Mouse (Mus musculus): ENCODE measurements around the gene Gm6685. TPM values are rescaled to one million over a fixed set of nuclear protein-coding genes. Genes with fewer than 3 reads are reported as not detected.
"Not testable (repeated sequence)": the region's sequence is repeated elsewhere in the genome, so short reads cannot be mapped to it uniquely, and the experiment has no call there.

Gene Gm6685
- polyA plus RNA-seq (2015; fragmentation: Nextera tagmentation; extraction: Ambion mirVana), result not detected in 2 replicates

- 80% methylated on average over 45 of the region's 45 CpGs for WGBS (ENCODE audit: insufficient replicate concordance)
- not testable (repeated sequence) for ATAC-seq (ENCODE audit: insufficient read depth); H3K9ac ChIP-seq; H3K27ac ChIP-seq (replicated peaks); H3K36me3 ChIP-seq (replicated peaks); H3K4me1 ChIP-seq (replicated peaks); H3K4me2 ChIP-seq; H3K4me3 ChIP-seq (replicated peaks); H3K27me3 ChIP-seq; H3K9me3 ChIP-seq (replicated peaks)
These were observed at the start of gene Gm6685 for GRCm38 (mm10) chr11:28339224-28340150. Gm6685 (minus strand) TSS chr11:28339867.

- ATAC-seq (ENCODE audit: insufficient read depth), result no peak
- H3K4me3 ChIP-seq (replicated peaks), result no peak overlapping the region
These were observed 36.2 kb upstream of the Gm6685 start for GRCm38 (mm10) chr11:28375891-28376290.

GRCm38 (mm10) chr11:28374636-28375035 is 35.0 kb upstream of the Gm6685 start:
- Histone ChIP-seq H3K27me3 (no peaks in the 10 kb centered on the region), H3K4me3 (replicated peaks) (no peak overlapping the region), H3K27ac (replicated peaks) (no peak overlapping the region), H3K9ac (no peak overlapping the region), H3K9me3 (replicated peaks) (no peaks in the 10 kb centered on the region), H3K4me2 (no peak overlapping the region), H3K4me1 (replicated peaks) (no peaks in the 10 kb centered on the region), H3K36me3 (replicated peaks) (no peaks in the 10 kb centered on the region)
- ATAC-seq (ENCODE audit: insufficient read depth), result no peak

More at GRCm38 (mm10) chr11:28375891-28376290, 36.2 kb upstream of the Gm6685 start:
- H3K27me3 ChIP-seq, result no peaks in the 10 kb centered on the region
- no peak overlapping the region for H3K9ac ChIP-seq
- H3K36me3 ChIP-seq (replicated peaks), result no peaks in the 10 kb centered on the region
- H3K4me2 ChIP-seq, result no peak overlapping the region
- H3K4me1 ChIP-seq (replicated peaks), result no peaks in the 10 kb centered on the region
- no peaks in the 10 kb centered on the region for H3K9me3 ChIP-seq (replicated peaks)
- no peak overlapping the region for H3K27ac ChIP-seq (replicated peaks)

- WGBS (ENCODE audit: insufficient replicate concordance), result 51% methylated on average over 5 of the region's 5 CpGs
- H3K4me2 ChIP-seq, result not testable (repeated sequence)
These were observed 31.7 kb upstream of the Gm6685 start for GRCm38 (mm10) chr11:28371381-28371780.

GRCm38 (mm10) chr11:28365929-28366244 is 26.2 kb upstream of the Gm6685 start:
- no peaks in the 10 kb centered on the region for H3K9me3 ChIP-seq (replicated peaks)
- no peak overlapping the region for H3K9ac ChIP-seq
- peak overlapping the region; percentile 17 for H3K4me3 ChIP-seq (replicated peaks)
- peak overlapping the region; percentile 58 for H3K4me2 ChIP-seq
- H3K36me3 ChIP-seq (replicated peaks), result no peaks in the 10 kb centered on the region
- H3K27me3 ChIP-seq, result no peaks in the 10 kb centered on the region
- no peak for ATAC-seq (ENCODE audit: insufficient read depth)
- H3K4me1 ChIP-seq (replicated peaks), result no peaks in the 10 kb centered on the region; the same call in 1 of the 2 replicates
- WGBS (ENCODE audit: insufficient replicate concordance), result 42% methylated on average over 2 of the region's 2 CpGs
- H3K27ac ChIP-seq (replicated peaks), result no peak overlapping the region

More at GRCm38 (mm10) chr11:28371381-28371780, 31.7 kb upstream of the Gm6685 start:
- not testable (repeated sequence) for H3K4me1 ChIP-seq (replicated peaks); H3K9me3 ChIP-seq (replicated peaks); H3K4me3 ChIP-seq (replicated peaks); H3K9ac ChIP-seq; ATAC-seq (ENCODE audit: insufficient read depth); H3K27me3 ChIP-seq; H3K27ac ChIP-seq (replicated peaks); H3K36me3 ChIP-seq (replicated peaks)

GRCm38 (mm10) chr11:28365209-28365928 is 25.7 kb upstream of the Gm6685 start:
- peak overlapping the region; percentile 17 for H3K4me3 ChIP-seq (replicated peaks)
- peak; percentile 67; the same call in 1 of the 2 replicates for ATAC-seq (ENCODE audit: insufficient read depth)
- peak overlapping the region; percentile 58 for H3K4me2 ChIP-seq
- H3K27ac ChIP-seq (replicated peaks), result no peak overlapping the region
- H3K9ac ChIP-seq, result no peak overlapping the region
- no peaks in the 10 kb centered on the region for H3K9me3 ChIP-seq (replicated peaks)
- no peaks in the 10 kb centered on the region; the same call in 1 of the 2 replicates for H3K4me1 ChIP-seq (replicated peaks)
- 13% methylated on average over 26 of the region's 26 CpGs for WGBS (ENCODE audit: insufficient replicate concordance)
- H3K27me3 ChIP-seq, result no peaks in the 10 kb centered on the region
- H3K36me3 ChIP-seq (replicated peaks), result no peaks in the 10 kb centered on the region

- Histone ChIP-seq H3K36me3 (replicated peaks) (no peaks in the 10 kb centered on the region), H3K4me1 (replicated peaks) (no peaks in the 10 kb centered on the region), H3K27ac (replicated peaks) (no peak overlapping the region), H3K9ac (no peak overlapping the region), H3K4me3 (replicated peaks) (no peak overlapping the region), H3K9me3 (replicated peaks) (no peaks in the 10 kb centered on the region), H3K27me3 (no peaks in the 10 kb centered on the region), H3K4me2 (no peak overlapping the region)
- 67% methylated on average over 2 of the region's 2 CpGs for WGBS (ENCODE audit: insufficient replicate concordance)
- no peak for ATAC-seq (ENCODE audit: insufficient read depth)
These were observed 3.8 kb upstream of the Gm6685 start for GRCm38 (mm10) chr11:28343465-28343864.

GRCm38 (mm10) chr11:28341887-28342286 is 2.2 kb upstream of the Gm6685 start:
- Histone ChIP-seq H3K27ac (replicated peaks) (no peak overlapping the region), H3K4me1 (replicated peaks) (no peaks in the 10 kb centered on the region), H3K27me3 (no peaks in the 10 kb centered on the region), H3K9me3 (replicated peaks) (no peaks in the 10 kb centered on the region), H3K9ac (no peak overlapping the region), H3K4me2 (no peak overlapping the region), H3K4me3 (replicated peaks) (no peak overlapping the region), H3K36me3 (replicated peaks) (no peaks in the 10 kb centered on the region)
- no peak for ATAC-seq (ENCODE audit: insufficient read depth)
- 49% methylated on average over 5 of the region's 5 CpGs for WGBS (ENCODE audit: insufficient replicate concordance)

- Histone ChIP-seq H3K27ac (replicated peaks) (no peak overlapping the region), H3K4me2 (no peak overlapping the region), H3K4me3 (replicated peaks) (no peak overlapping the region), H3K9ac (no peak overlapping the region), H3K4me1 (replicated peaks) (no peaks in the 10 kb centered on the region), H3K27me3 (no peaks in the 10 kb centered on the region), H3K9me3 (replicated peaks) (no peaks in the 10 kb centered on the region), H3K36me3 (replicated peaks) (no peaks in the 10 kb centered on the region)
- 54% methylated on average over 1 of the region's 1 CpGs for WGBS (ENCODE audit: insufficient replicate concordance)
- ATAC-seq (ENCODE audit: insufficient read depth), result no peak
These were observed 11.8 kb downstream of the Gm6685 start for GRCm38 (mm10) chr11:28327878-28328277.

GRCm38 (mm10) chr11:28313396-28313795 is 26.3 kb downstream of the Gm6685 start:
- H3K4me1 ChIP-seq (replicated peaks), result no peaks in the 10 kb centered on the region
- 48% methylated on average over 1 of the region's 1 CpGs for WGBS (ENCODE audit: insufficient replicate concordance)
- no peaks in the 10 kb centered on the region for H3K27me3 ChIP-seq
- H3K9me3 ChIP-seq (replicated peaks), result no peaks in the 10 kb centered on the region
- no peak overlapping the region for H3K9ac ChIP-seq
- H3K36me3 ChIP-seq (replicated peaks), result no peaks in the 10 kb centered on the region
- no peak overlapping the region for H3K4me3 ChIP-seq (replicated peaks)
- no peak overlapping the region for H3K27ac ChIP-seq (replicated peaks)
- no peak overlapping the region for H3K4me2 ChIP-seq
- no peak for ATAC-seq (ENCODE audit: insufficient read depth)

- H3K9me3 ChIP-seq (replicated peaks), result no peaks in the 10 kb centered on the region
- H3K4me1 ChIP-seq (replicated peaks), result no peaks in the 10 kb centered on the region
- H3K9ac ChIP-seq, result no peak overlapping the region
- H3K36me3 ChIP-seq (replicated peaks), result no peaks in the 10 kb centered on the region
- WGBS (ENCODE audit: insufficient replicate concordance), result 65% methylated on average over 1 of the region's 1 CpGs
- no peak overlapping the region for H3K27ac ChIP-seq (replicated peaks)
- ATAC-seq (ENCODE audit: insufficient read depth), result no peak
- H3K4me3 ChIP-seq (replicated peaks), result no peak overlapping the region
- H3K27me3 ChIP-seq, result no peaks in the 10 kb centered on the region
- H3K4me2 ChIP-seq, result no peak overlapping the region
These were observed 31.9 kb downstream of the Gm6685 start for GRCm38 (mm10) chr11:28307723-28308122.

Data from liver, embryonic 15.5 days (tissue).